Mouse (Mus musculus) bone marrow, adult 2 months (tissue): ENCODE results near the gene Casp14.

Experiments used
- CTCF ChIP-seq: fragments of 200-500 bp; IDR thresholded peaks from 2 replicates; pipeline ENCODE4 v1.5.1; 2011; ENCODE audit warnings: low read length, control low read depth; ENCODE audit not compliant: control insufficient read depth, insufficient read depth
- POLR2A ChIP-seq: fragments of 200-500 bp; IDR thresholded peaks from 2 replicates; pipeline ENCODE4 v1.6.1; 2011; ENCODE audit warnings: low read depth, mild to moderate bottlenecking, control low read depth, low read length, borderline replicate concordance; ENCODE audit not compliant: control insufficient read depth

GRCm38 (mm10) chr10:78710706-78711105 lies 7.4 kb downstream of the Casp14 start:
- TF ChIP-seq CTCF = no peak
- TF ChIP-seq POLR2A = no peak
